Mouse (Mus musculus) frontal cortex, postnatal 10 days (tissue): ENCODE measurements around the gene Adarb2.

ENCODE experiments used
- DNase-seq, 2 experiments: peaks; one replicate each; pipeline ENCODE4 v3.0.0; 2022; ENCODE audit warnings: low spot score in 2 of 2, mixed read lengths in 1 of 2

Gene Adarb2

GRCm38 (mm10) chr13:8369868-8370387, 167.3 kb downstream of the Adarb2 start:
- no peak for DNase-seq

- no peak for DNase-seq
These were observed 185.9 kb downstream of the Adarb2 start for GRCm38 (mm10) chr13:8388541-8388940.

- DNase-seq = no peak
These were observed 197.8 kb downstream of the Adarb2 start for GRCm38 (mm10) chr13:8400265-8401041.

GRCm38 (mm10) chr13:8402324-8402873, 199.7 kb downstream of the Adarb2 start:
- DNase-seq = no peak

- peak in 1 of 2 experiments; percentile 9 for DNase-seq
These were observed 203.4 kb downstream of the Adarb2 start for GRCm38 (mm10) chr13:8406020-8406419.

GRCm38 (mm10) chr13:8410353-8411318, 208.0 kb downstream of the Adarb2 start:
- no peak for DNase-seq

- no peak for DNase-seq
These were observed 221.5 kb downstream of the Adarb2 start for GRCm38 (mm10) chr13:8424019-8424719.

- peak; percentile 4 to 12 for DNase-seq
These were observed 236.6 kb downstream of the Adarb2 start for GRCm38 (mm10) chr13:8439188-8439835.

GRCm38 (mm10) chr13:8445415-8445814, 242.7 kb downstream of the Adarb2 start:
- DNase-seq = no peak

GRCm38 (mm10) chr13:8448192-8448879, 245.7 kb downstream of the Adarb2 start:
- no peak for DNase-seq

GRCm38 (mm10) chr13:8451581-8451980, 248.9 kb downstream of the Adarb2 start:
- no peak for DNase-seq

GRCm38 (mm10) chr13:8456886-8457285, 254.2 kb downstream of the Adarb2 start:
- no peak for DNase-seq

GRCm38 (mm10) chr13:8457831-8458230, 255.2 kb downstream of the Adarb2 start:
- no peak for DNase-seq

- no peak for DNase-seq
These were observed 265.1 kb downstream of the Adarb2 start for GRCm38 (mm10) chr13:8467591-8468366.

- DNase-seq = no peak
These were observed 273.6 kb downstream of the Adarb2 start for GRCm38 (mm10) chr13:8476237-8476636.

- DNase-seq = no peak
These were observed 276.1 kb downstream of the Adarb2 start for GRCm38 (mm10) chr13:8478731-8479130.

- no peak for DNase-seq
These were observed 277.3 kb downstream of the Adarb2 start for GRCm38 (mm10) chr13:8479970-8480369.

- DNase-seq = no peak
These were observed 278.7 kb downstream of the Adarb2 start for GRCm38 (mm10) chr13:8481347-8481746.

GRCm38 (mm10) chr13:8484592-8485272, 282.1 kb downstream of the Adarb2 start:
- peak in 1 of 2 experiments; percentile 20 for DNase-seq
